Mouse (Mus musculus) liver, embryonic 15.5 days (tissue): ENCODE results near the gene Mllt6. TPM values are rescaled to one million over a fixed set of nuclear protein-coding genes. Genes with fewer than 3 reads are reported as not detected.

ENCODE experiments used
- ATAC-seq: fragments of 200-750 bp; cut with Nextera tagmentation; 2 replicates; pipeline ENCODE4 v1.8.0; 2017; ENCODE audit warnings: moderate number of reproducible peaks, mild to moderate bottlenecking, moderate library complexity; ENCODE audit not compliant: insufficient read depth
- H3K27ac ChIP-seq: fragments of 300-500 bp; sonication (generic); replicated peaks from 2 replicates; pipeline ENCODE4 v1.5.1; 2015; ENCODE audit warnings: mild to moderate bottlenecking, inconsistent platforms
- H3K27me3 ChIP-seq: fragments of 300-500 bp; sonication (generic); 2 replicates; pipeline ENCODE4 v1.6.1; 2015; ENCODE audit warnings: mild to moderate bottlenecking, inconsistent platforms
- H3K36me3 ChIP-seq: fragments of 300-500 bp; sonication (generic); replicated peaks from 2 replicates; pipeline ENCODE4 v1.6.1; 2015; ENCODE audit warnings: moderate library complexity, mild to moderate bottlenecking, inconsistent platforms
- H3K4me1 ChIP-seq: fragments of 300-500 bp; sonication (generic); replicated peaks from 2 replicates; pipeline ENCODE4 v1.6.1; 2015; ENCODE audit warnings: inconsistent platforms
- H3K4me2 ChIP-seq: fragments of 300-500 bp; sonication (generic); 2 replicates; pipeline ENCODE4 v1.6.1; 2015; ENCODE audit warnings: moderate library complexity, mild to moderate bottlenecking, inconsistent platforms
- H3K4me3 ChIP-seq: fragments of 300-500 bp; sonication (generic); replicated peaks from 2 replicates; pipeline ENCODE4 v1.5.1; 2015; ENCODE audit warnings: mild to moderate bottlenecking, inconsistent platforms
- H3K9ac ChIP-seq: fragments of 300-500 bp; sonication (generic); 2 replicates; pipeline ENCODE4 v1.6.1; 2015; ENCODE audit warnings: moderate library complexity, mild to moderate bottlenecking, inconsistent platforms
- H3K9me3 ChIP-seq: fragments of 300-500 bp; sonication (generic); replicated peaks from 2 replicates; pipeline ENCODE4 v1.6.1; 2016; ENCODE audit warnings: inconsistent platforms
- WGBS: fragments of 180-500 bp; shearing (Covaris S2); methylation state at CpG from one replicate; pipeline ENCODE4 v1.1.7; 2015; ENCODE audit warnings: mixed read lengths; ENCODE audit not compliant: insufficient replicate concordance; 5-methylcytosine and 5-hydroxymethylcytosine counted together
- polyA plus RNA-seq: library from polyadenylated mRNA; unstranded; fragments of >200 nt; fragmentation: Nextera tagmentation; extraction: Ambion mirVana; gene quantifications from 2 replicates; pipeline ENCODE4 v1.2.1, GENCODE M21; 2015

Mllt6 gene
- polyA plus RNA-seq, 1 experiment from 2014 or later = 0.20 TPM

GRCm38 (mm10) chr11:97669268-97669667 is 6.1 kb downstream of the Mllt6 start:
- H3K4me1 ChIP-seq = peaks cover 9% of the 10 kb centered on the region; the same call in 1 of the 2 replicates
- no peak overlapping the region for H3K9ac ChIP-seq
- no peaks in the 10 kb centered on the region for H3K9me3 ChIP-seq
- H3K27ac ChIP-seq = no peak overlapping the region
- WGBS = 70% methylated on average over 15 of the region's 15 CpGs
- H3K27me3 ChIP-seq = peaks cover 33% of the 10 kb centered on the region
- no peak for ATAC-seq
- no peaks in the 10 kb centered on the region for H3K36me3 ChIP-seq
- no peak overlapping the region for H3K4me2 ChIP-seq
- H3K4me3 ChIP-seq = no peak overlapping the region

- Histone ChIP-seq H3K9ac (no peak overlapping the region), H3K27ac (no peak overlapping the region), H3K4me3 (no peak overlapping the region), H3K4me1 (peaks cover 8% of the 10 kb centered on the region; the same call in 1 of the 2 replicates), H3K27me3 (peaks cover 27% of the 10 kb centered on the region), H3K9me3 (no peaks in the 10 kb centered on the region), H3K4me2 (no peak overlapping the region), H3K36me3 (0 out of 2 replicates have a peak, but pooled peaks cover 2% of the 10 kb centered on the region)
- 22% methylated on average over 6 of the region's 6 CpGs for WGBS
- ATAC-seq = no peak
Measured at GRCm38 (mm10) chr11:97669829-97670228, 6.6 kb downstream of the Mllt6 start.

GRCm38 (mm10) chr11:97670234-97671176 is 7.3 kb downstream of the Mllt6 start:
- H3K9ac ChIP-seq = no peak overlapping the region
- no peaks in the 10 kb centered on the region for H3K9me3 ChIP-seq
- 35% methylated on average over 13 of the region's 13 CpGs for WGBS
- H3K4me1 ChIP-seq = peaks cover 8% of the 10 kb centered on the region; the same call in 1 of the 2 replicates
- no peak overlapping the region for H3K4me2 ChIP-seq
- H3K27me3 ChIP-seq = peaks cover 20% of the 10 kb centered on the region
- ATAC-seq = no peak
- 0 out of 2 replicates have a peak, but pooled peaks cover 6% of the 10 kb centered on the region for H3K36me3 ChIP-seq
- no peak overlapping the region for H3K4me3 ChIP-seq
- no peak overlapping the region for H3K27ac ChIP-seq

- WGBS = 42% methylated on average over 2 of the region's 2 CpGs
- Histone ChIP-seq H3K36me3 (0 out of 2 replicates have a peak, but pooled peaks cover 6% of the 10 kb centered on the region), H3K27ac (no peak overlapping the region), H3K27me3 (peaks cover 15% of the 10 kb centered on the region), H3K9ac (no peak overlapping the region), H3K4me3 (no peak overlapping the region), H3K4me1 (peaks cover 8% of the 10 kb centered on the region; the same call in 1 of the 2 replicates), H3K9me3 (no peaks in the 10 kb centered on the region), H3K4me2 (no peak overlapping the region)
- no peak for ATAC-seq
Measured at GRCm38 (mm10) chr11:97671177-97671527, 7.9 kb downstream of the Mllt6 start.

- no peak for ATAC-seq
- Histone ChIP-seq H3K36me3 (0 out of 2 replicates have a peak, but pooled peaks cover 6% of the 10 kb centered on the region), H3K9me3 (no peaks in the 10 kb centered on the region), H3K27ac (no peak overlapping the region), H3K4me2 (no peak overlapping the region), H3K4me3 (no peak overlapping the region), H3K27me3 (peaks cover 5% of the 10 kb centered on the region; the same call in 1 of the 2 replicates), H3K4me1 (peaks cover 8% of the 10 kb centered on the region; the same call in 1 of the 2 replicates), H3K9ac (no peak overlapping the region)
- 83% methylated on average over 11 of the region's 11 CpGs for WGBS
Measured at GRCm38 (mm10) chr11:97673148-97673547, 9.9 kb downstream of the Mllt6 start.

GRCm38 (mm10) chr11:97676050-97676754 is 13.0 kb downstream of the Mllt6 start:
- Histone ChIP-seq H3K4me1 (no peaks in the 10 kb centered on the region), H3K36me3 (peaks cover 9% of the 10 kb centered on the region; the same call in 1 of the 2 replicates), H3K27me3 (no peaks in the 10 kb centered on the region), H3K4me2 (no peak overlapping the region), H3K9me3 (no peaks in the 10 kb centered on the region), H3K9ac (no peak overlapping the region), H3K4me3 (no peak overlapping the region), H3K27ac (no peak overlapping the region)
- no peak for ATAC-seq
- WGBS = 74% methylated on average over 15 of the region's 15 CpGs

GRCm38 (mm10) chr11:97677381-97677780 is 14.2 kb downstream of the Mllt6 start:
- Histone ChIP-seq H3K9ac (no peak overlapping the region), H3K9me3 (no peaks in the 10 kb centered on the region), H3K36me3 (peaks cover 9% of the 10 kb centered on the region; the same call in 1 of the 2 replicates), H3K27ac (no peak overlapping the region), H3K27me3 (no peaks in the 10 kb centered on the region), H3K4me3 (no peak overlapping the region), H3K4me2 (no peak overlapping the region), H3K4me1 (no peaks in the 10 kb centered on the region)
- no peak for ATAC-seq
- 76% methylated on average over 15 of the region's 15 CpGs for WGBS

- Histone ChIP-seq H3K27ac (no peak overlapping the region), H3K4me1 (no peaks in the 10 kb centered on the region), H3K4me3 (no peak overlapping the region), H3K36me3 (peaks cover 9% of the 10 kb centered on the region; the same call in 1 of the 2 replicates), H3K9me3 (no peaks in the 10 kb centered on the region), H3K4me2 (no peak overlapping the region), H3K9ac (no peak overlapping the region), H3K27me3 (no peaks in the 10 kb centered on the region)
- ATAC-seq = no peak
- WGBS = 69% methylated on average over 8 of the region's 8 CpGs
Measured at GRCm38 (mm10) chr11:97677842-97678241, 14.6 kb downstream of the Mllt6 start.

- no peaks in the 10 kb centered on the region for H3K27me3 ChIP-seq
- H3K4me3 ChIP-seq = no peak overlapping the region
- H3K36me3 ChIP-seq = peaks cover 9% of the 10 kb centered on the region; the same call in 1 of the 2 replicates
- no peak for ATAC-seq
- H3K27ac ChIP-seq = no peak overlapping the region
- no peaks in the 10 kb centered on the region for H3K9me3 ChIP-seq
- WGBS = 74% methylated on average over 15 of the region's 15 CpGs
- no peaks in the 10 kb centered on the region for H3K4me1 ChIP-seq
- no peak overlapping the region for H3K4me2 ChIP-seq
- H3K9ac ChIP-seq = no peak overlapping the region
Measured at GRCm38 (mm10) chr11:97678301-97678700, 15.1 kb downstream of the Mllt6 start.

- WGBS = 73% methylated on average over 12 of the region's 12 CpGs
- peaks cover 14% of the 10 kb centered on the region for H3K27me3 ChIP-seq
- no peak for ATAC-seq
- H3K27ac ChIP-seq = no peak overlapping the region
- H3K36me3 ChIP-seq = peaks cover 3% of the 10 kb centered on the region; the same call in 1 of the 2 replicates
- peaks cover 11% of the 10 kb centered on the region for H3K4me1 ChIP-seq
- no peaks in the 10 kb centered on the region for H3K9me3 ChIP-seq
- no peak overlapping the region for H3K4me2 ChIP-seq
- no peak overlapping the region for H3K9ac ChIP-seq
- H3K4me3 ChIP-seq = no peak overlapping the region
Measured at GRCm38 (mm10) chr11:97680430-97680829, 17.2 kb downstream of the Mllt6 start.

GRCm38 (mm10) chr11:97682504-97683055 is 19.4 kb downstream of the Mllt6 start:
- Histone ChIP-seq H3K27ac (no peak overlapping the region), H3K4me1 (peaks cover 22% of the 10 kb centered on the region), H3K4me2 (no peak overlapping the region), H3K9me3 (no peaks in the 10 kb centered on the region), H3K4me3 (no peak overlapping the region), H3K36me3 (peaks cover 3% of the 10 kb centered on the region; the same call in 1 of the 2 replicates), H3K9ac (no peak overlapping the region), H3K27me3 (peaks cover 31% of the 10 kb centered on the region)
- 64% methylated on average over 6 of the region's 6 CpGs for WGBS
- no peak for ATAC-seq
